Mouse (Mus musculus): ENCODE measurements around the gene 1110032A03Rik. TPM values are rescaled to one million over a fixed set of nuclear protein-coding genes. Genes with fewer than 3 reads are reported as not detected.

Gene 1110032A03Rik
- 8.7 TPM for polyA plus RNA-seq (2017; shearing (Covaris generic))

GRCm38 (mm10) chr9:50774991-50775612, at the start of gene 1110032A03Rik, which contains the start of gene Alg9:
1110032A03Rik (minus strand) TSS chr9:50775520.
Alg9 (plus strand) TSS chr9:50775019.

GRCm38 (mm10) chr9:50768107-50769002, 7.0 kb downstream of the 1110032A03Rik start, which contains the start of gene Fdxacb1:
Fdxacb1 (plus strand) TSS chr9:50768236.

GRCm38 (mm10) chr9:50752054-50752602, 23.2 kb downstream of the 1110032A03Rik start, which contains the start of gene Hspb2:
Hspb2 (minus strand) TSS chr9:50752354.

GRCm38 (mm10) chr9:50751323-50751722, 24.0 kb downstream of the 1110032A03Rik start, which contains the start of gene Cryab:
Cryab (plus strand) TSS chr9:50751325.

GRCm38 (mm10) chr9:50746214-50746677, 29.1 kb downstream of the 1110032A03Rik start, which contains the start of gene 2310030G06Rik:
2310030G06Rik (minus strand) TSS chr9:50746536.

GRCm38 (mm10) chr9:50738914-50739870, 36.1 kb downstream of the 1110032A03Rik start, which contains the start of gene Dixdc1:
Dixdc1 (minus strand) TSS chr9:50739517.

Other genes with a start within 250 kb of the 1110032A03Rik start
- gene Pts, start 246.8 kb downstream of the 1110032A03Rik start, polyA plus RNA-seq (2017; shearing (Covaris generic)): 42.5 TPM
- gene Il18, start 220.7 kb downstream of the 1110032A03Rik start, polyA plus RNA-seq (2017; shearing (Covaris generic)): 3.3 TPM
- gene Bco2, start 220.3 kb downstream of the 1110032A03Rik start, polyA plus RNA-seq (2017; shearing (Covaris generic)): 0.18 TPM
- not detected for gene Tex12, start 214.2 kb downstream of the 1110032A03Rik start, polyA plus RNA-seq (2017; shearing (Covaris generic))
- 101 TPM for gene Sdhd, start 171.7 kb downstream of the 1110032A03Rik start, polyA plus RNA-seq (2017; shearing (Covaris generic))
- gene Timm8b, start 171.6 kb downstream of the 1110032A03Rik start, polyA plus RNA-seq (2017; shearing (Covaris generic)): 61.0 TPM
- gene Pih1d2, start 158.2 kb downstream of the 1110032A03Rik start, polyA plus RNA-seq (2017; shearing (Covaris generic)): 2.7 TPM
- 27.3 TPM for gene Nkapd1, start 158.1 kb downstream of the 1110032A03Rik start, polyA plus RNA-seq (2017; shearing (Covaris generic))
- gene Dlat, start 115.7 kb downstream of the 1110032A03Rik start, polyA plus RNA-seq (2017; shearing (Covaris generic)): 33.5 TPM
- gene Dixdc1, start 36.0 kb downstream of the 1110032A03Rik start, polyA plus RNA-seq (2017; shearing (Covaris generic)): not detected
- not detected for gene 2310030G06Rik, start 29.0 kb downstream of the 1110032A03Rik start, polyA plus RNA-seq (2017; shearing (Covaris generic))
- not detected for gene Cryab, start 24.2 kb downstream of the 1110032A03Rik start, polyA plus RNA-seq (2017; shearing (Covaris generic))
- gene Hspb2, start 23.2 kb downstream of the 1110032A03Rik start, polyA plus RNA-seq (2017; shearing (Covaris generic)): not detected
- 6.9 TPM for gene Fdxacb1, start 7.3 kb downstream of the 1110032A03Rik start, polyA plus RNA-seq (2017; shearing (Covaris generic))
- 22.8 TPM for gene Alg9, start 501 bp downstream of the 1110032A03Rik start, polyA plus RNA-seq (2017; shearing (Covaris generic))
- 43.9 TPM for gene Ppp2r1b, start 69.8 kb upstream of the 1110032A03Rik start, polyA plus RNA-seq (2017; shearing (Covaris generic))
- gene Sik2, start 233.6 kb upstream of the 1110032A03Rik start, polyA plus RNA-seq (2017; shearing (Covaris generic)): 47.6 TPM

All from effector memory CD4-positive, alpha-beta T cell, adult 7 months (primary cell).